8 mouse cellular contexts compared by ENCODE assay signal in the genomic region with DNA sequence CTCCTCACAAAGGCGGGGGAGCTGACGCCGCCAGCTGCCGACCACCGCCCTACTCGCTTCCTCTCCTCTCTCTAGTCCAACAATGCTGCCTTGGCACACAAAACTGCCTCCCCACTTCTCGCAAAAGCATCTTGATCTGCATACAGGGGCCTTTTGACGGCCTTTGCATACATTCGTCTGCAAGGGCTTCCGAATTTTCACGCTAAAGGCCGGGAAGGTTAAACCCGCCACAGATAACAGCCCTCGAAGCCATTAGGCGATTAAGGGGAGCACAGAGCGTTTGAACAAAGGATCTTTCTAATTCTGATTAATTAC. TPM values are rescaled to one million over a fixed set of nuclear protein-coding genes. Genes with fewer than 3 reads are reported as not detected.
DNase-seq lines count a peak whose midpoint lies in the region; ATAC-seq and TF ChIP-seq lines count a peak whose summit lies in the region.

No protein-coding gene starts in this region.

- intact Hi-C loops in gastrocnemius, postnatal 14 days (cut with DNase I; ENCODE audit: low total_unique reads) = no loop called here

- peak; percentile 22 for DNase-seq in gastrocnemius, postnatal 14 days
- no peak for DNase-seq in gastrocnemius, adult 8-10 months (ENCODE audit: low spot score in 2 of 2)
- DNase-seq in ES-E14 (ENCODE audit: low read depth, low spot score) = no peak
- DNase-seq in forebrain, embryonic 10.5 days (ENCODE audit: extremely low spot score, low spot score) = no peak
- DNase-seq in hindbrain, embryonic 14.5 days (ENCODE audit: low spot score) = no peak
- DNase-seq in liver, embryonic 14.5 days (ENCODE audit: low read depth in 3 of 3, low spot score in 3 of 3) = no peak
- DNase-seq in naive thymus-derived CD4-positive, alpha-beta T cell, adult 2 months (ENCODE audit: low read depth) = peak; percentile 58
- DNase-seq in urinary bladder, postnatal 10 days (ENCODE audit: low spot score) = no peak

- H3K4me1 ChIP-seq in ES-E14 (ENCODE audit: control insufficient read depth in 2 of 2, insufficient read depth in 2 of 2, low read length in 2 of 2, poor library complexity in 1 of 2) = peaks cover 0 to 2% of the 10 kb centered on the region in 2 experiments; a peak in 1 of 4 replicates
- peaks cover 31% of the 10 kb centered on the region for H3K4me1 ChIP-seq in forebrain, embryonic 10.5 days
- peaks cover 15% of the 10 kb centered on the region; the same call in 1 of the 2 replicates for H3K4me1 ChIP-seq in hindbrain, embryonic 14.5 days (replicated peaks; ENCODE audit: control insufficient read depth, insufficient read depth, low read length)
- H3K4me1 ChIP-seq in liver, embryonic 14.5 days (replicated peaks; ENCODE audit: control insufficient read depth in 2 of 2, insufficient read depth in 2 of 2, low read length in 1 of 2) = 0 out of 4 replicates have a peak, but pooled peaks cover 0 to 5% of the 10 kb centered on the region in 2 experiments

- H3K9ac ChIP-seq in ES-E14 (ENCODE audit: insufficient read depth, low read depth, low read length, poor library complexity, severe bottlenecking) = peak overlapping the region; percentile 75
- peak overlapping the region; percentile 91 for H3K9ac ChIP-seq in hindbrain, embryonic 14.5 days
- peak overlapping the region; percentile 42 for H3K9ac ChIP-seq in liver, embryonic 14.5 days (replicated peaks)

- in situ Hi-C loops in ES-E14 (cut with MboI; ENCODE audit: low sequenced_read_pairs in 2 of 2, unreplicated experiment in 2 of 2) = no loop called here

- H3K4me2 ChIP-seq in hindbrain, embryonic 14.5 days (replicated peaks) = peak overlapping the region; percentile 65; the same call in 1 of the 2 replicates
- peak overlapping the region; percentile 56 for H3K4me2 ChIP-seq in liver, embryonic 14.5 days (ENCODE audit: low read depth)

- no peak for TF ChIP-seq CTCF in liver, embryonic 14.5 days (IDR thresholded peaks at IDR 0.05; ENCODE audit: low read depth)

- TF ChIP-seq EP300 in liver, embryonic 14.5 days (IDR thresholded peaks at IDR 0.05; ENCODE audit: low read depth) = no peak

- ATAC-seq in hindbrain, embryonic 14.5 days (ENCODE audit: low FRiP score) = no peak
- ATAC-seq in liver, embryonic 14.5 days (ENCODE audit: insufficient read depth) = no peak

- peak overlapping the region; percentile 77 to 90 for H3K4me3 ChIP-seq in ES-E14 (ENCODE audit: insufficient read depth in 1 of 2, low read depth in 1 of 2, low read length in 2 of 2, poor library complexity in 1 of 2, severe bottlenecking in 1 of 2)
- H3K4me3 ChIP-seq in forebrain, embryonic 10.5 days = peak overlapping the region; percentile 64
- H3K4me3 ChIP-seq in hindbrain, embryonic 14.5 days (replicated peaks; ENCODE audit: low read length) = peak overlapping the region; percentile 63
- peak overlapping the region; percentile 50 to 71 for H3K4me3 ChIP-seq in liver, embryonic 14.5 days (ENCODE audit: insufficient read depth in 1 of 2, low read depth in 2 of 2, low read length in 2 of 2)

- H3K27ac ChIP-seq in ES-E14 (ENCODE audit: insufficient read depth, low read depth, low read length, poor library complexity, severe bottlenecking) = peak overlapping the region; percentile 73; the same call in 1 of the 2 replicates
- H3K27ac ChIP-seq in forebrain, embryonic 10.5 days = peak overlapping the region; percentile 92
- peak overlapping the region; percentile 95 for H3K27ac ChIP-seq in hindbrain, embryonic 14.5 days
- H3K27ac ChIP-seq in liver, embryonic 14.5 days = no peak overlapping the region

- 24% methylated on average over 16 of the region's 16 CpGs for WGBS in forebrain, embryonic 10.5 days
- 15% methylated on average over 16 of the region's 16 CpGs for WGBS in hindbrain, embryonic 14.5 days
- WGBS in liver, embryonic 14.5 days (ENCODE audit: insufficient replicate concordance) = 19% methylated on average over 16 of the region's 16 CpGs

- peaks cover 4% of the 10 kb centered on the region; the same call in 1 of the 2 replicates for H3K36me3 ChIP-seq in ES-E14 (ENCODE audit: control insufficient read depth, insufficient read depth, low read length, poor library complexity, severe bottlenecking)
- peaks cover 11% of the 10 kb centered on the region for H3K36me3 ChIP-seq in forebrain, embryonic 10.5 days (replicated peaks)
- peaks cover 12% of the 10 kb centered on the region for H3K36me3 ChIP-seq in hindbrain, embryonic 14.5 days (replicated peaks; ENCODE audit: control insufficient read depth, insufficient read depth)
- H3K36me3 ChIP-seq in liver, embryonic 14.5 days (replicated peaks; ENCODE audit: control insufficient read depth, insufficient read depth, low read depth) = no peaks in the 10 kb centered on the region

- no peaks in the 10 kb centered on the region for H3K9me3 ChIP-seq in ES-E14 (ENCODE audit: control insufficient read depth, insufficient read depth, low read depth, low read length)
- H3K9me3 ChIP-seq in forebrain, embryonic 10.5 days = no peaks in the 10 kb centered on the region
- no peaks in the 10 kb centered on the region for H3K9me3 ChIP-seq in hindbrain, embryonic 14.5 days (ENCODE audit: control insufficient read depth, low read length)
- no peaks in the 10 kb centered on the region for H3K9me3 ChIP-seq in liver, embryonic 14.5 days (ENCODE audit: control insufficient read depth, low read length)

- H3K27me3 ChIP-seq in forebrain, embryonic 10.5 days (ENCODE audit: poor library complexity, severe bottlenecking) = peaks cover 95% of the 10 kb centered on the region
- peaks cover 17% of the 10 kb centered on the region for H3K27me3 ChIP-seq in hindbrain, embryonic 14.5 days (ENCODE audit: control insufficient read depth, insufficient read depth, low read length)
- H3K27me3 ChIP-seq in liver, embryonic 14.5 days (ENCODE audit: control insufficient read depth, insufficient read depth, low read length) = no peaks in the 10 kb centered on the region; the same call in 1 of the 2 replicates

TF ChIP-seq in ES-E14, 5 proteins besides CTCF, POLR2A, EP300 and RAD21:
- TF ChIP-seq ZC3H11A (IDR thresholded peaks at IDR 0.05; ENCODE audit: borderline replicate concordance, low read depth, low read length) (no peak), MAFK (IDR thresholded peaks at IDR 0.05; ENCODE audit: insufficient read depth, low read depth, low read length) (no peak), CHD2 (IDR thresholded peaks at IDR 0.05; ENCODE audit: low read depth, low read length) (no peak)
TF ChIP-seq in ES-E14: peak in this region for 0.

RNA-seq across cellular contexts. Expression of gene Tmsb4x, which starts 0.7 kb away (rescaled TPM):
- total RNA-seq in gastrocnemius, postnatal 14 days (2021) = 100 to 1,000 TPM; 342 to 412 TPM
- total RNA-seq in gastrocnemius, adult 8-10 months (2022) = 100 to 1,000 TPM; 149 to 210 (median 158) TPM
- total RNA-seq in ES-E14 (2012; rRNA removed) = 594 and 1,131 TPM in 2 replicates
- polyA plus RNA-seq in forebrain, embryonic 10.5 days (2016; fragmentation: Nextera tagmentation; extraction: Ambion mirVana) = 2,014 and 2,296 TPM in 2 replicates
- 4,629 and 5,303 TPM in 2 replicates for polyA plus RNA-seq in hindbrain, embryonic 14.5 days (2014; fragmentation: Nextera tagmentation; extraction: Ambion mirVana)
- polyA plus RNA-seq in liver, embryonic 14.5 days (2012; rRNA removed) = 248 and 580 TPM in 2 replicates
- polyA plus RNA-seq in liver, embryonic 14.5 days (2014; fragmentation: Nextera tagmentation; extraction: Ambion mirVana) = 1,065 and 1,146 TPM in 2 replicates

RNA-seq across cellular contexts. Expression of gene Tlr8, which starts 55.7 kb away (rescaled TPM):
- total RNA-seq in gastrocnemius, postnatal 14 days (2021) = under 1 TPM; 0.45 to 0.95 TPM
- under 1 TPM in 3 of 4 experiments, not detected in 1; 0.29 to 0.83 (median 0.46) TPM for total RNA-seq in gastrocnemius, adult 8-10 months (2022)
- total RNA-seq in ES-E14 (2012; rRNA removed) = not detected in 2 replicates
- polyA plus RNA-seq in forebrain, embryonic 10.5 days (2016; fragmentation: Nextera tagmentation; extraction: Ambion mirVana) = not detected in 2 replicates
- 0.32 and 0.35 TPM in 2 replicates for polyA plus RNA-seq in hindbrain, embryonic 14.5 days (2014; fragmentation: Nextera tagmentation; extraction: Ambion mirVana)
- 0.30 and 0.58 TPM in 2 replicates for polyA plus RNA-seq in liver, embryonic 14.5 days (2012; rRNA removed)
- 0.25 and 1.5 TPM in 2 replicates for polyA plus RNA-seq in liver, embryonic 14.5 days (2014; fragmentation: Nextera tagmentation; extraction: Ambion mirVana)

Comparison
In these comparisons a context has a peak if more than half of its experiments do, and no peak if none do; other contexts are left out.
1. DNase-seq: peak in gastrocnemius, postnatal 14 days (single experiment) and naive thymus-derived CD4-positive, alpha-beta T cell, adult 2 months (single experiment); none in gastrocnemius, adult 8-10 months (0 of 2), ES-E14 (single experiment), forebrain, embryonic 10.5 days (single experiment), hindbrain, embryonic 14.5 days (single experiment), liver, embryonic 14.5 days (0 of 3) and urinary bladder, postnatal 10 days (single experiment).
2. Peak in every context shown above with its lines, with median percentiles within 50 percentile points of each other: H3K4me3 ChIP-seq and H3K9ac ChIP-seq.